Mouse (Mus musculus) ovary, adult 10 weeks (tissue): ENCODE measurements around the gene Klhdc7a. TPM values are rescaled to one million over a fixed set of nuclear protein-coding genes. Genes with fewer than 3 reads are reported as not detected.

Source experiments
- polyA plus RNA-seq: library from polyadenylated mRNA; stranded (reverse); fragments of 350-450 nt; fragmentation: Illumina TruSeq; extraction: RNeasy Lipid Tissue Mini Kit (QIAGEN cat#74804); gene quantifications from one replicate; pipeline ENCODE4 v1.2.3, GENCODE M21; 2014

The Klhdc7a gene
- 1.5 TPM for polyA plus RNA-seq

DNA sequence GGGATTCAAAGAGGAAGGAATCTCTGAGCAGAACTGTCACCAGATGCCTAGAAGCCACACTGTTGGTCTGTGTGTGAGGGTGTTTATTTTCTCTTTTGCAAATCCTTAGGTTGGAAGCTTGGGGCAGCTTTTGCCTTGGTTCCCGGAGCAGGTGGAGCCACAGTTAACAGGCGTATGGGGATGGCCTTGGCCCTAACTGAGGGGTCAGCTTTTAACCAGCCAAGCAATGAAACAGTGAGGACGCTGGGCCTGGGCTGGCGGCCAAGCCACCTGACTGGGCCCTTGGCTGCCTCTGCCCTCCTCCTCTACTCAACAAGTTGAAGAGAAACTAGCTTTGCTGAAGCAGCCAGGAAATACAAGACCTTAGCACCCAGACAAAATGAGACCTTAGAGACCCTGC lies at the start of gene Klhdc7a:
Gene Klhdc7a, minus strand, starts transcription at position 105 of the 400 bp plus-strand sequence.

Other genes with a start within 250 kb of the Klhdc7a start
- not detected for gene Pax7, start 134.5 kb downstream of the Klhdc7a start, polyA plus RNA-seq